Mouse (Mus musculus): ENCODE results near the gene Fam210b. TPM values are rescaled to one million over a fixed set of nuclear protein-coding genes. Genes with fewer than 3 reads are reported as not detected.
A peak's percentile ranks its signal among the peaks of the same experiment; 100 is the strongest.

Gene Fam210b
- polyA plus RNA-seq, 1 experiment = 5.7 TPM

- no peak for TF ChIP-seq POLR2A (IDR thresholded peaks at IDR 0.05; ENCODE audit: insufficient read depth, low read length)
- no peak for TF ChIP-seq CTCF (IDR thresholded peaks at IDR 0.05; ENCODE audit: low read depth, low read length)
- TF ChIP-seq EP300 (IDR thresholded peaks at IDR 0.05; ENCODE audit: insufficient read depth, low read depth, low read length) = no peak
- H3K9ac ChIP-seq (ENCODE audit: low read depth, poor library complexity, severe bottlenecking) = no peak overlapping the region
- no peak overlapping the region for H3K4me3 ChIP-seq (ENCODE audit: low read depth, low read length)
- no peaks in the 10 kb centered on the region for H3K4me1 ChIP-seq (ENCODE audit: control insufficient read depth, insufficient read depth, low read length)
- no peaks in the 10 kb centered on the region for H3K9me3 ChIP-seq (replicated peaks; ENCODE audit: control insufficient read depth, insufficient read depth, low read length, poor library complexity, severe bottlenecking)
- peaks cover 28% of the 10 kb centered on the region for H3K36me3 ChIP-seq (ENCODE audit: control insufficient read depth, insufficient read depth, low read length, poor library complexity, severe bottlenecking)
- H3K27ac ChIP-seq (ENCODE audit: insufficient read depth, low read length) = no peak overlapping the region
- no peaks in the 10 kb centered on the region for H3K27me3 ChIP-seq (ENCODE audit: control insufficient read depth, insufficient read depth, low read length, poor library complexity, severe bottlenecking)
Measured at GRCm38 (mm10) chr2:172353218-172353617, 7.9 kb downstream of the Fam210b start.

DNA sequence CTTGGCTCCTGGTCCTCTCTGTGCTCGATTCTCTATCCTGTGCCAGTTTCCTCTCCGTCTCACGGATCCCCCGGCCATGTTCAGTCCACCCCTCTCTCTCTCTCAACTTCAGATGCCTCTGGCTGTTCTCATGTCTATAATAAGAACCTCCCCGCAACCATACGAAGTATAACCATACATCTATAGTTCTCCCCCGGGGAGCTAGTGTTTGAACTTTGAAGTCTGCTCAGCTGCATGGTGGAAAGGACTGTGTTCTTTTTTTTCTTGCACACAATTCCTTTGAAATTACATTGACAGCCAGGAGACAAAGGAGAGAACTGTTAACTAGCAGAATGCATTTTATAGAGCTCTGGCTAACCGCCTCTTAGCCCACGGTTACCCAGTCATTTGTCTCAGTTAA lies 9.4 kb downstream of the Fam210b start:
- Histone ChIP-seq H3K4me3 (ENCODE audit: low read depth, low read length) (no peak overlapping the region), H3K36me3 (ENCODE audit: control insufficient read depth, insufficient read depth, low read length, poor library complexity, severe bottlenecking) (peaks cover 44% of the 10 kb centered on the region), H3K27ac (ENCODE audit: insufficient read depth, low read length) (no peak overlapping the region), H3K4me1 (ENCODE audit: control insufficient read depth, insufficient read depth, low read length) (no peaks in the 10 kb centered on the region), H3K27me3 (ENCODE audit: control insufficient read depth, insufficient read depth, low read length, poor library complexity, severe bottlenecking) (no peaks in the 10 kb centered on the region), H3K9me3 (replicated peaks; ENCODE audit: control insufficient read depth, insufficient read depth, low read length, poor library complexity, severe bottlenecking) (no peaks in the 10 kb centered on the region), H3K9ac (ENCODE audit: low read depth, poor library complexity, severe bottlenecking) (no peak overlapping the region)
- TF ChIP-seq POLR2A (IDR thresholded peaks at IDR 0.05; ENCODE audit: insufficient read depth, low read length) (no peak), CTCF (IDR thresholded peaks at IDR 0.05; ENCODE audit: low read depth, low read length) (no peak), EP300 (IDR thresholded peaks at IDR 0.05; ENCODE audit: insufficient read depth, low read depth, low read length) (no peak)

DNA sequence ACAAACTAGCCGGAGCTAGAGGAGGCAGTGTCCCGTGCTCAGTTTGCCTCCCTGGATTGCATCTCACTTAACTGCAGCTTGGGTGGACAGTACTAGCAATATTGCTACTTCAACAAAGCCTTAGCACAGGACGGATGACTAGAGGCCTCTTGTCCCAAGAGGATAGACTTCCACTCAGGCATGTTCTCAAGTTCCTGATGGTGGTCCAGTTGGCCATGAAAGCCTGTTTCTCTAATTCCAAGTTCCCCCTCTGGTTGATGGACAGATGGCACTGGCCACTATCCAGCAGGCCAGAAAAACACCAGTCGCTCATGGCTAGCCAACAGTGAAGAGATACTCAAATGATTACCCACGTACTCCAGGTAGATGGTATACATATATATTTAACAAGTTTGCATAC lies 10.5 kb downstream of the Fam210b start:
- no peaks in the 10 kb centered on the region for H3K4me1 ChIP-seq (ENCODE audit: control insufficient read depth, insufficient read depth, low read length)
- no peak overlapping the region for H3K27ac ChIP-seq (ENCODE audit: insufficient read depth, low read length)
- TF ChIP-seq POLR2A (IDR thresholded peaks at IDR 0.05; ENCODE audit: insufficient read depth, low read length) (no peak), EP300 (IDR thresholded peaks at IDR 0.05; ENCODE audit: insufficient read depth, low read depth, low read length) (no peak), CTCF (IDR thresholded peaks at IDR 0.05; ENCODE audit: low read depth, low read length) (no peak)
- no peak overlapping the region for H3K4me3 ChIP-seq (ENCODE audit: low read depth, low read length)
- no peaks in the 10 kb centered on the region for H3K9me3 ChIP-seq (replicated peaks; ENCODE audit: control insufficient read depth, insufficient read depth, low read length, poor library complexity, severe bottlenecking)
- peaks cover 54% of the 10 kb centered on the region for H3K36me3 ChIP-seq (ENCODE audit: control insufficient read depth, insufficient read depth, low read length, poor library complexity, severe bottlenecking)
- H3K9ac ChIP-seq (ENCODE audit: low read depth, poor library complexity, severe bottlenecking) = no peak overlapping the region
- no peaks in the 10 kb centered on the region for H3K27me3 ChIP-seq (ENCODE audit: control insufficient read depth, insufficient read depth, low read length, poor library complexity, severe bottlenecking)

GRCm38 (mm10) chr2:172363176-172363575 lies 17.8 kb downstream of the Fam210b start:
- no peak overlapping the region for H3K9ac ChIP-seq (ENCODE audit: low read depth, poor library complexity, severe bottlenecking)
- peaks cover 86% of the 10 kb centered on the region for H3K36me3 ChIP-seq (ENCODE audit: control insufficient read depth, insufficient read depth, low read length, poor library complexity, severe bottlenecking)
- no peak overlapping the region for H3K4me3 ChIP-seq (ENCODE audit: low read depth, low read length)
- H3K4me1 ChIP-seq (ENCODE audit: control insufficient read depth, insufficient read depth, low read length) = no peaks in the 10 kb centered on the region
- TF ChIP-seq EP300 (IDR thresholded peaks at IDR 0.05; ENCODE audit: insufficient read depth, low read depth, low read length) (no peak), CTCF (IDR thresholded peaks at IDR 0.05; ENCODE audit: low read depth, low read length) (no peak), POLR2A (IDR thresholded peaks at IDR 0.05; ENCODE audit: insufficient read depth, low read length) (no peak)
- no peaks in the 10 kb centered on the region for H3K27me3 ChIP-seq (ENCODE audit: control insufficient read depth, insufficient read depth, low read length, poor library complexity, severe bottlenecking)
- H3K27ac ChIP-seq (ENCODE audit: insufficient read depth, low read length) = no peak overlapping the region
- no peaks in the 10 kb centered on the region for H3K9me3 ChIP-seq (replicated peaks; ENCODE audit: control insufficient read depth, insufficient read depth, low read length, poor library complexity, severe bottlenecking)

DNA sequence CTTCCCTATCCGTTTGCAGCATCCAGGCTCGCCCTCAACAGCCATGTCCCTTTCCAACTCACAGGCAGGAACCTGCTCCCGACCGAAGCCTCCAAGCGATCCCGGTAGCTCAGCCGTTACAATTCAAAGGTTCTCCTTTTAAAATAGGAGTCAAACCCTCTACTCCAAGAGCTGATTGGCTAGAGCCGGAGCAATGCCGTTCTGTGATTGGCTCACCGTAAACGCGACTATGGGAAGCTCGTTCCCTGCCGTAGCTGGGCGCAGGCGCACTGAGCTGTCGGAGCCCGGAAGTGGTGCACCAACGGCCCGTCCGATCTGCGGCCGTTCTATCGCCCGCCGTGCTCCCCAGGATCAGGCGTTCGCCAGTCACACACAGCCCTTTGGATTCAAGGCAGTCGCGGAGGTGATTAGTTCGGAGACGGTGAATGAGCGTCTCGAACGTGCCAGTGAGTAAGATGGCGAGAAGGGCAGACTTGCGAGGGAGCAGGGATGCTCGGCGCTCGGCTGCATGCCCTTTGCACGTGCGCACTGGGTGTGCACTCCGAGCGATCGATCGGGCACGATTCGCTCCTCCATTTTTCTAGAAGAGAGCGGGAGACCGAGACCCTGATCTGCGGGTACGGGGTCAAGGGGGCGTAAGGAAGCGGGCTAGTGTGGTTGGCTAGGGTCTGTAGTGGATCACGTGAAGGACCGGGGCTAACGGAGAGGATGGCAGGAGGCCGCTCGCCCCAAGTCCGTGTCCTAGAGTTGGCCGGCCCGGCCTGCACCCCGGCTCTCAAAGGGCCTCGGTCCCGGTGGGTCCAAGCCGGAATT lies 25.3 kb downstream of the Fam210b start, which contains the start of the genes Aurka and Cstf1:
Gene Aurka (minus strand): TSS at position 125 of the 813 bp plus-strand sequence.
Gene Cstf1 (plus strand): TSS at position 271 of the 813 bp plus-strand sequence.
- Histone ChIP-seq H3K9me3 (replicated peaks; ENCODE audit: control insufficient read depth, insufficient read depth, low read length, poor library complexity, severe bottlenecking) (no peaks in the 10 kb centered on the region), H3K36me3 (ENCODE audit: control insufficient read depth, insufficient read depth, low read length, poor library complexity, severe bottlenecking) (peaks cover 50% of the 10 kb centered on the region), H3K9ac (ENCODE audit: low read depth, poor library complexity, severe bottlenecking) (peak within 1 kb of the TSS; percentile 87), H3K4me3 (ENCODE audit: low read depth, low read length) (peak within 1 kb of the TSS; percentile 93), H3K27ac (ENCODE audit: insufficient read depth, low read length) (peak within 1 kb of the TSS; percentile 42), H3K27me3 (ENCODE audit: control insufficient read depth, insufficient read depth, low read length, poor library complexity, severe bottlenecking) (no peaks in the 10 kb centered on the region), H3K4me1 (ENCODE audit: control insufficient read depth, insufficient read depth, low read length) (no peaks in the 10 kb centered on the region)
- TF ChIP-seq POLR2A (IDR thresholded peaks at IDR 0.05; ENCODE audit: insufficient read depth, low read length) = peak; percentile 52
- peak; percentile 37; the same call in 1 of the 2 replicates for TF ChIP-seq EP300 (IDR thresholded peaks at IDR 0.05; ENCODE audit: insufficient read depth, low read depth, low read length)
- TF ChIP-seq CTCF (IDR thresholded peaks at IDR 0.05; ENCODE audit: low read depth, low read length) = no peak

DNA sequence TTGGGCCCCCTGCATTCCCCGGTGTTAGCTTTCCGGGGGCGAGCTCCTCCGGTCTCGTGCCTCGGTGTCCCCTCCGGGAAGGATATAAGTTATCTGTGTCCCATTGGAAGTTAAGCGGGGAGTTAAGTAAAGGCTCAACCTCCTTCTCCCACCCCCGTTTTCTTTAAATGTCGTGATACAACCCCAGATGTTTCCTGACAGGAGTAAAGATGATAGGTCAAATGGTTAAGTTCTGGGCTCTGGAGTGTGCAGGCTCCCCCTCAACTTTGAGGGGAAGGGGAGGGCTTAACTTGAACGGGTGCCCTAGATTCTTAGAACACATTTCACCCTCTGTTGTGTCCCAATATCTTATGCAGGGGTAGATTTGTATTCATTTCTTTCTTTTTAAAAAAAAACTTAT lies 25.9 kb downstream of the Fam210b start:
- no peak for TF ChIP-seq EP300 (IDR thresholded peaks at IDR 0.05; ENCODE audit: insufficient read depth, low read depth, low read length)
- no peak for TF ChIP-seq POLR2A (IDR thresholded peaks at IDR 0.05; ENCODE audit: insufficient read depth, low read length)
- TF ChIP-seq CTCF (IDR thresholded peaks at IDR 0.05; ENCODE audit: low read depth, low read length) = no peak
- Histone ChIP-seq H3K4me1 (ENCODE audit: control insufficient read depth, insufficient read depth, low read length) (no peaks in the 10 kb centered on the region), H3K36me3 (ENCODE audit: control insufficient read depth, insufficient read depth, low read length, poor library complexity, severe bottlenecking) (peaks cover 56% of the 10 kb centered on the region), H3K9ac (ENCODE audit: low read depth, poor library complexity, severe bottlenecking) (peak overlapping the region; percentile 87), H3K27ac (ENCODE audit: insufficient read depth, low read length) (no peak overlapping the region), H3K4me3 (ENCODE audit: low read depth, low read length) (peak overlapping the region; percentile 75), H3K27me3 (ENCODE audit: control insufficient read depth, insufficient read depth, low read length, poor library complexity, severe bottlenecking) (no peaks in the 10 kb centered on the region), H3K9me3 (replicated peaks; ENCODE audit: control insufficient read depth, insufficient read depth, low read length, poor library complexity, severe bottlenecking) (no peaks in the 10 kb centered on the region)
